Mouse (Mus musculus) gastrocnemius, postnatal 36 days (tissue): ENCODE data around the gene Ascc1. TPM values are rescaled to one million over a fixed set of nuclear protein-coding genes. Genes with fewer than 3 reads are reported as not detected.
"Not testable (repeated sequence)": the region's sequence is repeated elsewhere in the genome, so short reads cannot be mapped to it uniquely, and the experiment has no call there.

Source experiments
- DNase-seq, 2 experiments: peaks; one replicate each; pipeline ENCODE4 v3.0.0; 2022
- intact Hi-C: fragments of 180-260 bp; cut with DNase I; formaldehyde crosslinking; loops from one replicate; pipeline ENCODE4 v1.15.1; 2025
- total RNA-seq, 2 experiments: library from RNA; stranded (reverse); gene quantifications; 2 replicates each; pipeline ENCODE4 v1.2.3; 2021

The Ascc1 gene
- total RNA-seq, 2 experiments from 2014 or later = 12.8 to 13.1 TPM

DNA sequence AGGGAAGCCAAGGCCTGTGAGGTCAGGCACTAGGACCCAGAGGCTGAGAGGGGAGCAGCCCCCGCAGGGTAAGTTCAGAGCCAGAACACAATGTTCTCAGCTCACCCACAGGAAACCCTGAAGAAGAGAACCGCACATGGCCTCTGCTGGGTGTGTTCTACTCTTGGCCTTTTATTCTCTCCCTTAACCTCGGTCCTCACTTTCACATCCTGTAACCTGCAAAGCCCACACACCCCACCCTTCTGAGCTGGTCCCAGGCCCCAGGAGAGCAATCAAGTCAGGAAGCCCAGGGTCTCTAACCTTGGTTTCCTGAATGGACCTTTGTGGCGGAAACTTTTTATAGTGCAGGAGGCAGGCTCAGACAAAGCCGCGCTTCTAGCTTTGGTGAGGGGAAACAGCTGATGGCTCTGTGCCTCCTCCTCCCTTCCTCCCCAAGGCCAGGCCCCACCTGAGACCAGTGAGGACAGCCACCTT is 28.4 kb upstream of the Ascc1 start:
- intact Hi-C loops = no loop called here
- peak in 1 of 2 experiments; percentile 76 for DNase-seq

GRCm38 (mm10) chr10:59974786-59975185 is 27.8 kb upstream of the Ascc1 start:
- intact Hi-C loops = no loop called here
- DNase-seq = no peak

- DNase-seq = no peak
- intact Hi-C loops = no loop called here
Measured at GRCm38 (mm10) chr10:59977141-59977540, 25.5 kb upstream of the Ascc1 start.

DNA sequence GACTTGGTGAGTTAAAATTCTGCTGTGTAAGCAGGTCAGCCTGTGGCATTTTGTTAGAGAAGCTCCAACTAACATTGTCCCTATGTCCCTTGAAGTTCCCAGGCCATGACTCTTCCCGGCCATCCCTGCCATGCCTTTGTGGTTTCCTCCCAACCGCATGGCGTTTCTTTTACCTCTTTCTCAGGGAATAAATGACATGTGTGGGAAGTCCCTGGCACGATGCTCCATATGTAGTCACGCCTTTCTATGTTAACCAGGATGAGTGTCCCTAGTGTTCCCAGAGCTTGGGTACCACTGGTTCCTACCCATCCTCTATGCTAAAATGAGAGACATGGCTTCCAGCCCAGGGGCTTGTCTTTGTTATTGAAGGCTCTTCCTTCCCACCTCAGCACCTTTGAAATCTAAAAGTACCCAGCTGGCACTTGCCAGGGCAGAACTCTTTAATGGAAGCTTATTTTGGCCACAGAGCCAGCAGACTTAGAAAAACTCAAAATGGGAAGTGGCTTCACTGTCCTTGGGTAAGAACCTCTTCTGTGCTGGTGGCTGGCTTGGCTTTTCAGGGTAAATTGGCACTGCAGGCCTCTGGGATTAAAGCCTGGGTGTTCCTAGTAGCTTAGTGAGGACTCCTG is 24.8 kb upstream of the Ascc1 start:
- no peak for DNase-seq
- intact Hi-C loops = no loop called here

- intact Hi-C loops = no loop called here
- no peak for DNase-seq
Measured at GRCm38 (mm10) chr10:59978401-59978800, 24.2 kb upstream of the Ascc1 start.

DNA sequence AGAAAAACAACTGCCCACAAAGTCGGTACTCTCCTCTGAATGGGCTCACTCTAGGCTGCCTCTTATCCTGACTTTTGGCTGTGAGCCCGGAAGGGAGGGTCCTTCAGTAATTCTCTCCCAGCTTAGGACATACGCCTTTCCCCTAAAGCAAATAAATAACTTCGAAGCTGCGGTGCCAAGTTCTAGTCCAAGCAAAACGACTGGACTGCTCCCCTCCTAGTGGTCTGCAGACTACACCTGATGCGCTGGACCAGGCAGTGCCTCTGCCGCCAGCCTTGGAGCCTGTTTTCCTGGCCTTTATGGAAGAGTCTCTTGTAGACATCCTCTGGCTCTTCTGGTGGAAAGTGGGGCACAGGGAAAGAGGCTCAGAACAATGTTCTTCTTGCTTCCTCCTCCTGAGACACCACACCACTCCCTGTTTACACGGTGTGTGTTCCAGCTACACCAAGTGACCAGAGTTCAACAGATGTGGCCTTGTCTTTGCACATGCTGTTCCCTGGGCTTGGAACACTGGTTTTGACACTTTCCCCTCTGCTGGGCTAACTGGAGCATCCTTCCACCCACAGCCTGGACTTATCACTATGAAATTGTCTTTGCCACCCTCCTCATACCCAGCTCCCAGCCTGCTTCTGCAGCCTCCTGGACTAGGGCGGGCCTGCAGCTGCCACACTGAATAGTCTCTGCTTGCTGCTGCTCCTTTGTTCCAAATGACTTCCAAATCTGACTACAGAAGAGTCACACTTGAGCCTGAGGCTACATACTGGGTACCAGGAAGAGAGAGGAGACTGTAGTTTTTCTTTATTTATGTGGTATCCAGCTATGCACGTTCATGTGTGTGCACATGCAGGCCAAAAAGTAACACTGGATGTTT is 23.5 kb upstream of the Ascc1 start:
- DNase-seq = peak; percentile 53 to 85
- intact Hi-C loops = no loop called here

DNA sequence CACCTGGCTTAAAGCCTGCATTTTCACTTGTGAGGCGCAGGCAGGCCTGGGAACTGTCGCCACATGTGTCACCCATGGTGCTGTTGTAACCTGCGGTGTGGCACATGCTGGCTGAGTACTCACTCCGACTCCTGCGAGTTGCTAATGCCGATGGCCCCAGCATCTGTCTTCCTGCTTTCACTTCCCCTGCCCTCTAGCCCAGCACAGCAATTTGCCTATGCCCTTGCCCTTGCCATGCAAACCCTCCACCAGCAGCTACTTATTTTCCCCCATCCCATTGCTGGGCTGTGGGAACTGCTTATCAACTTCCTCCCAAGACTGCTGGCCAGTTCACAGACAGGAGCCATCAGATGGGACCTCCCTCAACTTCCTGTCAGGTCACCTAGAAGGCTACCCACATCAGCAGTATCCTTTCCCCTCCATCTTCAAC is 21.8 kb upstream of the Ascc1 start:
- no peak for DNase-seq
- intact Hi-C loops = no loop called here

GRCm38 (mm10) chr10:59981336-59981735 is 21.3 kb upstream of the Ascc1 start:
- intact Hi-C loops = no loop called here
- DNase-seq = no peak

GRCm38 (mm10) chr10:59981792-59982191 is 20.8 kb upstream of the Ascc1 start:
- DNase-seq = no peak
- intact Hi-C loops = no loop called here

DNA sequence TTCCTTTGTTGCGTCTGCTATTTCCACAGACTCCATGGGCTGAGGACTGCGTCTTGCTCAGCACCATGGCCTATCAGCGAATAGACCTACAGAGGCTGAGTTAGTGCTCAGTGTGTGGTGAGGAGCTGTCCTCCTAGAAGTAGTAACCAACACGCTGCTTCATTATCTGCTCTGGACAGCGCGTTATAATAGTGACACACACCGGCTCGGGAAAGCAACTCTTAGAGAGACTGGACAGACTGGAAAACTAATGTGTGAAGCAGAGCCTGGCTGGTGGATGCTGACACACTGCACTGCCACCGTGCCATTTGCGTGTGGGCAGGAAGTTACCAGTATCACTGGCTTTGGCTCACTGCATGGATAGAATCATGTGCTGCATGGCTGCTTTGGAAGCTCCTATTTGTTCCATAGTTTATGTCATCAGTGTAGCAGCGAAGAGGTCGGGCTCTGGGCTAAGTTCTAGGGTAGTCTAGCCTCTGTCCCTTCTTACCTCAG is 20.2 kb upstream of the Ascc1 start:
- intact Hi-C loops = no loop called here
- DNase-seq = no peak

DNA sequence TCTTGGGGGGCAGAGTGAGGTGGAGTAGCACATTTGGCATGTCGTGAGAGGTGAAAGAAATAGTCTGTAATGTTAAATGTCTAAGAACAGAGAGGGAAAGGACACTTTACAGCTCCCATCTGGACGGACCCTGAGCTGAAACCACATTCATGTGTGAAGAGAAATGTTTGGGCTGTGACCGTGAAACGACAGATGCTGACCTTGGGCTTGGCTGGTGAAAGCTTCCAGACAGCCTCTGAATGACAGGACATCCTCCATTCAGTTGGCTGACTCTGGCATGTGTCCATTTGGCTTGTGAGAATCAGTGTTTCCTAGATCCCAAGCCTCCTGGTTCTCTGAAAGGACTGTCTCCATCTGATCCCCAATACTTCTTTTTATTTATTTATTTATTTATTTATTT is 14.6 kb upstream of the Ascc1 start:
- intact Hi-C loops = loop anchor here (5.0 kb wide), 1 partner anchor 96 kb away; no protein-coding TSS in a partner anchor
- no peak for DNase-seq

GRCm38 (mm10) chr10:59990393-59990792 is 12.2 kb upstream of the Ascc1 start:
- no peak for DNase-seq
- intact Hi-C loops = no loop called here

DNA sequence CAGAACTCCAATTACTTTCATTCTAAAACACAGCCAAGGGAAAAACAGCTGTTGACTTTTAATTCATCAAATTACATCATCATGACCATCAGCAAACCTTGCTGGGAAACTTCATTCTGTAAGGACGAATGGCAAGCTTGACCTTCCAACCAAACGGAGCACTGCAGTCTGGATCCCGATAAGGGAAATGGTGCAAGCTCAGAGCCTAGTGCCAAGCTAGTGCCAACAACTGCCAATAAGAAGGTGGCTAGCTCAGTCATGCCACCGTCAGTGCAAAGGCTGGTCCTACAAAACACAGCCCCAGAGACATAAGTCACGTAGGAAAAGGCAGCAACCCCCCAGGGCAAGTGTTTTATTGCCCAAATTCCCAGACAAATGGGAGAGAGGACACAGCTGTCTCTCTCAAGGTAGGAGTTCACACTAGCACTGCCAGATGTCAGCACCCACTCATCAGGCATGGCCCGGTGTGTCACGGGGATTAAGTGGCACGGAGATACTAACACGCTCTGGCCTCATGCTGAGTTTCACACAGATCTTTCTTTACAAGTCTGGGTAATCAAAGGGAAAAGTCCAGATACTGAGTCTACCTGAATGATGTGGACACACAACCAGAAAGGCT is 11.2 kb upstream of the Ascc1 start:
- no peak for DNase-seq
- intact Hi-C loops = no loop called here

DNA sequence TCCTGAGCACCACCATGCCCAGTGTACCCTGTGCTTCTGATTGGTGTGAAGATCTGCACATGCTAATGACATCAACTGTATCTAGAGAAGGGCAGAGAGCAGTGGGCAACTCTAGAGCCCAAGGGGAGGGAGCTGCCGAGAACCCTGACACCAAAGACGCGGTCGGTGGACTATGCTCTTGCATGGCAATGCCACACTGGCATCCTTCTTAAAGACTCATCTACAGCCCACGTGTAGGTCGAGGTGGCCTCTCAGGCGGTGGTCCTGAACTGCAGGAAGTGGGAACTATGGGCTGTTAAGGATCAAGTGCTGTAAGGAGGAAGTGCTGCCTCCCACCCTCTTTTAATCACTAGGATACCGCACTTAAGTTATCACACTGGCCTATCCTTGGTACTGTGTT is 10.6 kb upstream of the Ascc1 start:
- DNase-seq = no peak
- intact Hi-C loops = no loop called here

GRCm38 (mm10) chr10:59993813-59994212 is 8.8 kb upstream of the Ascc1 start:
- DNase-seq, intact Hi-C loops: not testable (repeated sequence)

GRCm38 (mm10) chr10:59995889-59996288 is 6.7 kb upstream of the Ascc1 start:
- no peak for DNase-seq
- intact Hi-C loops = loop anchor here (5.0 kb wide), 1 partner anchor 71 kb away; no protein-coding TSS in a partner anchor

DNA sequence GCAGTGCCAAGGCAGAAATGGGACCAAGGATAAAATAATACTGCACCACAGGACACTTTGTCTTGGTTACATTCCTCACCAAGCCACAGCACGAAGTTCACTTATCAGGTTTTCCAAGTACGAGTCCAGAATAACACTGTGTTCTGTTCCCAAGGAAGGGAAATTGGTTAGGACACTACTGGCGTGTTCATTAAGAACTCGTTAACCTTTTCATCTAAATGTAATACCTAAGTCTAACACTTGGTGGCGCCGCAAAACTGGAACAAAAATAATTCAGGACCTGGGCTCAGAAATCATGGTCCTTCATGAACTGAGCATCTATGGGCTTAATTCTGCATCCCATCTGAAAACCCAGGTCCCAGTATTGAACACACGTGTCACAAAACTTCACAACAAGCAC is 5.0 kb upstream of the Ascc1 start:
- peak in 1 of 2 experiments; percentile 39 for DNase-seq

GRCm38 (mm10) chr10:59999057-59999456 is 3.5 kb upstream of the Ascc1 start:
- DNase-seq = no peak
- intact Hi-C loops = loop anchor here (5.0 kb wide), 1 partner anchor 68 kb away; no protein-coding TSS in a partner anchor

More for the DNA sequence above, 5.0 kb upstream of the Ascc1 start:
- intact Hi-C loops = loop anchor here (5.0 kb wide), 1 partner anchor 70 kb away; no protein-coding TSS in a partner anchor

DNA sequence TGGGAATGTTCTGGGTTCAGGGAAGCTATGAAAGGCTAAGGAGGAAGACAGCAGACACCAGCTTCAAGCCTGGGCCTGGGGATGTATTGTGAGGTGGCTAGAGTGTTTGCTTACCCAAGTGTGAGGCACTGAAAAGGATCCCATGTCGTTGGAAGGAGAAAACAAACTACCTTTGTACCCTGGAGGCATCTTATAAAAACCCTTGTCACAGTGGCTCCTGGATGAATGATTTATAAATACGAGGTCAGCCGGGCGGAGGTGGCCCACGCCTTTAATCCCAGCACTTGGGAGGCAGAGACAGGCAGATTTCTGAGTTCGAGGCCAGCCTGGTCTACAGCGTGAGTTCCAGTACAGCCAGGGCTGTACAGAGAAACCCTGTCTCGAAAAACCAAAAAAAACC is 942 bp upstream of the Ascc1 start:
- intact Hi-C loops = loop anchor here (10.0 kb wide), 1 partner anchor 243 kb away; no protein-coding TSS in a partner anchor
- not testable (repeated sequence) for DNase-seq

GRCm38 (mm10) chr10:60002203-60002602 is 402 bp upstream of the Ascc1 start:
- intact Hi-C loops = loop anchor here (10.0 kb wide), 1 partner anchor 243 kb away; no protein-coding TSS in a partner anchor
- no peak for DNase-seq
